Mouse (Mus musculus) C2C12 (cell line): ENCODE data around the gene Smpd3.

ENCODE experiments used
- CTCF ChIP-seq: IDR thresholded peaks from one replicate; pipeline ENCODE4 v1.5.1; 2011; ENCODE audit not compliant: control insufficient read depth, insufficient read depth, insufficient read length
- FOSL1 ChIP-seq: IDR thresholded peaks from one replicate; pipeline ENCODE4 v1.8.0; 2011; ENCODE audit warnings: mild to moderate bottlenecking, low read length; ENCODE audit not compliant: poor library complexity, insufficient read depth, severe bottlenecking
- MAX ChIP-seq: IDR thresholded peaks from one replicate; pipeline ENCODE4 v1.6.1; 2011; ENCODE audit warnings: mild to moderate bottlenecking, control low read depth

GRCm38 (mm10) chr8:106337852-106338521 is at the start of gene Smpd3:
- TF ChIP-seq MAX = peak; percentile 39
- no peak for TF ChIP-seq FOSL1
- TF ChIP-seq CTCF = no peak
